Mouse (Mus musculus): ENCODE measurements around the gene Ksr1. TPM values are rescaled to one million over a fixed set of nuclear protein-coding genes. Genes with fewer than 3 reads are reported as not detected.

Gene Ksr1
- total and polyA plus RNA-seq, 3 experiments: 22.5 to 73.1 (median 61.2) TPM

DNA sequence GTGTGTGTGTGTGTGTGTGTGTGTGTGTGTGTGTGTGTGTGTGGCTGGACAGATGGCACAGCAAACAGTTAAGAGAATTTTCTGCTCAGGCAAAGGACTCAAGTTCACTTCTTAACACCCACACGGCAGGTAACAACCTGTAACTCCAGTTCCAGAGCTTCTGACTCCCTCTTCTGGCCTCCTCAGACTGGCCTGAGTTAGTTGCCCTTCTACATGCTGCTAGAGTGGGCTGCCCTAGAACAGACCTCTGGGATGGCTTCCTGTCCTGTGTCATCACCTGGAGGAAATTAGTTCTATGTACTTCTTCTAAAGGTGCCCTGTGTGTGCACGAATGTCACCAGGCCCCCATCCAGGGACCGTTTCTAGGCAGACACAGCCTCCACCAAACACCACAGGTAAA is 2.9 kb downstream of the Ksr1 start (continued):
- TF ChIP-seq TCF12 (IDR thresholded peaks at IDR 0.05; ENCODE audit: low read depth, low read length): 0 out of 2 replicates have a peak, but pooled peaks have one; percentile 42
- no peak for TF ChIP-seq MYC (IDR thresholded peaks at IDR 0.05; ENCODE audit: low read depth, low read length)
- TF ChIP-seq SMC3 (IDR thresholded peaks at IDR 0.05; ENCODE audit: low read depth, low read length): peak; percentile 77
- no peak for TF ChIP-seq E2F4 (IDR thresholded peaks at IDR 0.05; ENCODE audit: insufficient replicate concordance, low read depth, low read length)
- TF ChIP-seq ZC3H11A (IDR thresholded peaks at IDR 0.05; ENCODE audit: low read depth, low read length): peak; percentile 59
- TF ChIP-seq GABPA (IDR thresholded peaks at IDR 0.05; ENCODE audit: insufficient replicate concordance, low read depth, low read length): no peak
- TF ChIP-seq MXI1 (IDR thresholded peaks at IDR 0.05; ENCODE audit: low read depth, low read length): no peak; the same call in 1 of the 2 replicates
- no peak; the same call in 1 of the 2 replicates for TF ChIP-seq ETS1 (conservative IDR thresholded peaks at IDR 0.05; ENCODE audit: low read depth, low read length)
- no peak for TF ChIP-seq USF1 (IDR thresholded peaks at IDR 0.05; ENCODE audit: low read depth, low read length)
- 0 out of 2 replicates have a peak, but pooled peaks have one; percentile 23 for TF ChIP-seq ZNF384 (IDR thresholded peaks at IDR 0.05; ENCODE audit: low read depth, low read length)
- no peak for TF ChIP-seq MAFK (IDR thresholded peaks at IDR 0.05; ENCODE audit: insufficient replicate concordance, low read length)
- TF ChIP-seq IRF4 (IDR thresholded peaks at IDR 0.05; ENCODE audit: low read depth, low read length): peak; percentile 78
- TF ChIP-seq ELF1 (IDR thresholded peaks at IDR 0.05; ENCODE audit: low read depth, low read length): no peak
- no peak for TF ChIP-seq TBP (conservative IDR thresholded peaks at IDR 0.05; ENCODE audit: low read depth, low read length)
- peak in 1 of 2 experiments; percentile 68; a peak in 2 of 4 replicates for TF ChIP-seq CTCF (conservative IDR thresholded peaks at IDR 0.05 in 1 of 2, IDR thresholded peaks at IDR 0.05 in 1 of 2; ENCODE audit: low read depth in 2 of 2, low read length in 2 of 2)
- peak; percentile 74 for TF ChIP-seq RAD21 (IDR thresholded peaks at IDR 0.05; ENCODE audit: low read depth, low read length)
- TF ChIP-seq JUN (IDR thresholded peaks at IDR 0.05; ENCODE audit: insufficient read depth, low read depth, low read length): no peak
- TF ChIP-seq MAX (IDR thresholded peaks at IDR 0.05; ENCODE audit: low read length): no peak; the same call in 1 of the 2 replicates
- TF ChIP-seq JUND (conservative IDR thresholded peaks at IDR 0.05; ENCODE audit: low read depth, low read length): no peak
- TF ChIP-seq POLR2AphosphoS2 (IDR thresholded peaks at IDR 0.05; ENCODE audit: low read depth, low read length): 0 out of 2 replicates have a peak, but pooled peaks have one; percentile 21
- TF ChIP-seq EP300 (IDR thresholded peaks at IDR 0.05; ENCODE audit: low read length): no peak

DNA sequence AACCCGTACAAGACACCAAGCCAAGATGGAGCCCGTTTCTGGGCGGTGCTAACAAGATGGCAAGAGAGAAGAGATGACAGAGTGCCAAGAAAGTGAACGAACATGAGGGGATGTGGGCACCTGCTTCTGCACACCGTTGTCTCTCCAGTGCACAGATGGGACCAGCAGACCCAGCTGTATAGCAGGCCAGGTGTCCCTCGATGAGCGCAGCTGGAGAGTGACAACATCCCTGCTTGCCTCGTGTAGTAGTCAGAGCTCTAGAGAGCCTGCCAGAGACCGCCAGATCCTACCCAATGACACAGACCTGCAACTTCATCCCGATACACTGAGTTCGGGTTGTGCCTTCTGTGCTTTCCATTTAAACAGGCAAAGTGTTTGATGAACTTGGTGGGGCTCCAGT is 3.8 kb downstream of the Ksr1 start:
- Histone ChIP-seq H3K9ac (ENCODE audit: insufficient read depth, low read depth) (peak overlapping the region; percentile 91), H3K27me3 (replicated peaks) (peaks cover 1% of the 10 kb centered on the region), H3K79me2 (replicated peaks; ENCODE audit: control insufficient read depth, extremely low read depth, insufficient read depth, poor library complexity, severe bottlenecking) (peaks cover 89% of the 10 kb centered on the region), H3K4me2 (ENCODE audit: insufficient read depth, low read depth, poor library complexity, severe bottlenecking) (peak overlapping the region; percentile 81), H3K9me3 (replicated peaks; ENCODE audit: low read length) (no peaks in the 10 kb centered on the region), H3K4me1 (ENCODE audit: control insufficient read depth in 1 of 2, insufficient read depth in 2 of 2) (peaks cover 22 to 66% of the 10 kb centered on the region in 2 experiments), H3K27ac (ENCODE audit: insufficient read depth, low read depth) (peak overlapping the region; percentile 76), H3K4me3 (replicated peaks in 1 of 3; ENCODE audit: low read depth in 2 of 3, low read length in 2 of 3, poor library complexity in 1 of 3) (peak overlapping the region; percentile 31 to 99 (median 86)), H3K36me3 (replicated peaks in 1 of 2; ENCODE audit: control insufficient read depth in 1 of 2, insufficient read depth in 1 of 2, low read length in 1 of 2) (peaks cover 4 to 44% of the 10 kb centered on the region in 2 experiments)
- peak; percentile 96 for TF ChIP-seq TCF12 (IDR thresholded peaks at IDR 0.05; ENCODE audit: low read depth, low read length)
- no peak for TF ChIP-seq USF1 (IDR thresholded peaks at IDR 0.05; ENCODE audit: low read depth, low read length)
- peak; percentile 74 for TF ChIP-seq ETS1 (conservative IDR thresholded peaks at IDR 0.05; ENCODE audit: low read depth, low read length)
- TF ChIP-seq MAFK (IDR thresholded peaks at IDR 0.05; ENCODE audit: insufficient replicate concordance, low read length): no peak
- TF ChIP-seq CTCF (conservative IDR thresholded peaks at IDR 0.05 in 1 of 2, IDR thresholded peaks at IDR 0.05 in 1 of 2; ENCODE audit: low read depth in 2 of 2, low read length in 2 of 2): no peak
- no peak for TF ChIP-seq PAX5 (IDR thresholded peaks at IDR 0.05; ENCODE audit: low read length)
- no peak for TF ChIP-seq SMC3 (IDR thresholded peaks at IDR 0.05; ENCODE audit: low read depth, low read length)
- TF ChIP-seq TBP (conservative IDR thresholded peaks at IDR 0.05; ENCODE audit: low read depth, low read length): no peak
- no peak for TF ChIP-seq GABPA (IDR thresholded peaks at IDR 0.05; ENCODE audit: insufficient replicate concordance, low read depth, low read length)
- TF ChIP-seq CHD2 (IDR thresholded peaks at IDR 0.05; ENCODE audit: low read length): no peak
- TF ChIP-seq JUND (conservative IDR thresholded peaks at IDR 0.05; ENCODE audit: low read depth, low read length): no peak
- TF ChIP-seq POLR2AphosphoS2 (IDR thresholded peaks at IDR 0.05; ENCODE audit: low read depth, low read length): no peak
- no peak for TF ChIP-seq RCOR1 (conservative IDR thresholded peaks at IDR 0.05; ENCODE audit: low read depth, low read length)
- TF ChIP-seq MAZ (IDR thresholded peaks at IDR 0.05; ENCODE audit: low read depth, low read length): no peak
- no peak for TF ChIP-seq MEF2A (IDR thresholded peaks at IDR 0.05; ENCODE audit: borderline replicate concordance, low read depth, low read length)
- TF ChIP-seq NELFE (IDR thresholded peaks at IDR 0.05; ENCODE audit: low read depth, low read length): no peak
- peak; percentile 75 for TF ChIP-seq MAX (IDR thresholded peaks at IDR 0.05; ENCODE audit: low read length)
- TF ChIP-seq ZC3H11A (IDR thresholded peaks at IDR 0.05; ENCODE audit: low read depth, low read length): no peak
- no peak for TF ChIP-seq UBTF (IDR thresholded peaks at IDR 0.05; ENCODE audit: low read depth, low read length)
- TF ChIP-seq IRF4 (IDR thresholded peaks at IDR 0.05; ENCODE audit: low read depth, low read length): no peak
- no peak; the same call in 1 of the 2 replicates for TF ChIP-seq SIN3A (IDR thresholded peaks at IDR 0.05; ENCODE audit: low read length)
- no peak for TF ChIP-seq ELF1 (IDR thresholded peaks at IDR 0.05; ENCODE audit: low read depth, low read length)
- TF ChIP-seq MYC (IDR thresholded peaks at IDR 0.05; ENCODE audit: low read depth, low read length): no peak
- no peak for TF ChIP-seq ZMIZ1 (IDR thresholded peaks at IDR 0.05; ENCODE audit: low read depth, low read length)
- peak; percentile 36; the same call in 1 of the 2 replicates for TF ChIP-seq BHLHE40 (IDR thresholded peaks at IDR 0.05; ENCODE audit: low read depth, low read length)
- TF ChIP-seq RAD21 (IDR thresholded peaks at IDR 0.05; ENCODE audit: low read depth, low read length): no peak
- no peak for TF ChIP-seq POLR2A (IDR thresholded peaks at IDR 0.05; ENCODE audit: low read depth, low read length)
- in situ Hi-C loops (cut with MboI; ENCODE audit: low pct_ligation_motif_present, low pct_unique_long_range_greater_than_20kb, low sequenced_read_pairs) (loop anchor here (5.0 to 10.0 kb wide), 2 partner anchors 35 to 52 kb away; no protein-coding TSS in a partner anchor), dilution Hi-C loops (cut with MboI; ENCODE audit: extremely low pct_ligation_motif_present, extremely low pct_unique_long_range_greater_than_20kb, low sequenced_read_pairs) (no loop called here)
- peak; percentile 74 for DNase-seq (ENCODE audit: extremely low read depth)
